Mouse (Mus musculus) megakaryocyte, embryonic 14.5 days (primary cell): ENCODE measurements around the gene Piwil1. TPM values are rescaled to one million over a fixed set of nuclear protein-coding genes. Genes with fewer than 3 reads are reported as not detected.
"Not testable (repeated sequence)": the region's sequence is repeated elsewhere in the genome, so short reads cannot be mapped to it uniquely, and the experiment has no call there.

ENCODE experiments used
- H3K27me3 ChIP-seq: replicated peaks from 2 replicates; pipeline ENCODE3; 2012; ENCODE audit warnings: inconsistent platforms
- H3K36me3 ChIP-seq: replicated peaks from 2 replicates; pipeline ENCODE3; 2012; ENCODE audit warnings: low read length, inconsistent platforms, mixed read lengths
- H3K4me1 ChIP-seq: 2 replicates; pipeline ENCODE4 v1.6.1; 2012; ENCODE audit warnings: inconsistent platforms
- H3K4me3 ChIP-seq: replicated peaks from 2 replicates; pipeline ENCODE3; 2012; ENCODE audit warnings: moderate library complexity, mild to moderate bottlenecking, inconsistent platforms
- H3K9me3 ChIP-seq: 2 replicates; pipeline ENCODE4 v1.6.1; 2012; ENCODE audit warnings: inconsistent platforms
- FLI1 ChIP-seq: IDR thresholded peaks from 2 replicates; pipeline ENCODE4 v1.6.1; 2012; ENCODE audit warnings: low read length, inconsistent platforms, mixed read lengths
- GATA1 ChIP-seq: IDR thresholded peaks from 3 replicates; pipeline ENCODE4 v1.6.1; 2012; ENCODE audit warnings: mixed read lengths, low read length, inconsistent platforms, borderline replicate concordance
- polyA plus RNA-seq: library from polyadenylated mRNA; stranded (reverse); fragments of >175 nt; gene quantifications from 2 replicates; pipeline ENCODE4 v1.2.3, GENCODE M21; 2012; ENCODE audit warnings: low replicate concordance; ENCODE audit not compliant: insufficient read depth

Gene Piwil1
- polyA plus RNA-seq, 1 experiment: not detected

GRCm38 (mm10) chr5:128707271-128707670 lies 4.9 kb downstream of the Piwil1 start:
- no peaks in the 10 kb centered on the region for H3K36me3 ChIP-seq
- H3K9me3 ChIP-seq: peaks cover 80% of the 10 kb centered on the region
- no peak overlapping the region for H3K4me3 ChIP-seq
- TF ChIP-seq GATA1 (no peak), FLI1 (no peak)
- no peaks in the 10 kb centered on the region for H3K27me3 ChIP-seq
- H3K4me1 ChIP-seq: no peaks in the 10 kb centered on the region

GRCm38 (mm10) chr5:128708929-128709328 lies 6.6 kb downstream of the Piwil1 start:
- Histone ChIP-seq H3K36me3 (no peaks in the 10 kb centered on the region), H3K4me1 (no peaks in the 10 kb centered on the region), H3K27me3 (no peaks in the 10 kb centered on the region), H3K4me3 (no peak overlapping the region), H3K9me3 (peaks cover 85% of the 10 kb centered on the region)
- TF ChIP-seq GATA1 (no peak), FLI1 (no peak)

GRCm38 (mm10) chr5:128710596-128710995 lies 8.3 kb downstream of the Piwil1 start:
- Histone ChIP-seq H3K36me3 (no peaks in the 10 kb centered on the region), H3K27me3 (no peaks in the 10 kb centered on the region), H3K9me3 (peaks cover 90% of the 10 kb centered on the region), H3K4me3 (peak overlapping the region; percentile 8), H3K4me1 (no peaks in the 10 kb centered on the region)
- no peak for TF ChIP-seq FLI1
- no peak for TF ChIP-seq GATA1

GRCm38 (mm10) chr5:128711847-128712246 lies 9.5 kb downstream of the Piwil1 start:
- H3K4me1 ChIP-seq: no peaks in the 10 kb centered on the region
- H3K4me3 ChIP-seq: no peak overlapping the region
- H3K9me3 ChIP-seq: peaks cover 89% of the 10 kb centered on the region
- no peaks in the 10 kb centered on the region for H3K36me3 ChIP-seq
- H3K27me3 ChIP-seq: no peaks in the 10 kb centered on the region
- no peak for TF ChIP-seq GATA1
- no peak for TF ChIP-seq FLI1

GRCm38 (mm10) chr5:128715171-128715570 lies 12.8 kb downstream of the Piwil1 start:
- Histone ChIP-seq H3K9me3 (peaks cover 90% of the 10 kb centered on the region), H3K27me3 (no peaks in the 10 kb centered on the region), H3K4me3 (no peak overlapping the region), H3K36me3 (no peaks in the 10 kb centered on the region), H3K4me1 (no peaks in the 10 kb centered on the region)
- TF ChIP-seq FLI1 (no peak), GATA1 (no peak)

GRCm38 (mm10) chr5:128720461-128720860 lies 18.1 kb downstream of the Piwil1 start:
- H3K36me3 ChIP-seq, H3K4me1 ChIP-seq, H3K4me3 ChIP-seq, H3K27me3 ChIP-seq: not testable (repeated sequence)
- H3K9me3 ChIP-seq: peaks cover 52% of the 10 kb centered on the region

GRCm38 (mm10) chr5:128729341-128729740 lies 27.0 kb downstream of the Piwil1 start:
- H3K4me1 ChIP-seq: no peaks in the 10 kb centered on the region
- H3K36me3 ChIP-seq: no peaks in the 10 kb centered on the region
- H3K27me3 ChIP-seq: no peaks in the 10 kb centered on the region
- peak overlapping the region; percentile 42 for H3K4me3 ChIP-seq
- peaks cover 21% of the 10 kb centered on the region for H3K9me3 ChIP-seq
- TF ChIP-seq FLI1: no peak
- no peak for TF ChIP-seq GATA1

- Histone ChIP-seq H3K9me3 (peaks cover 21% of the 10 kb centered on the region), H3K4me1 (no peaks in the 10 kb centered on the region)
- TF ChIP-seq GATA1 (no peak), FLI1 (no peak)
These were observed 28.3 kb downstream of the Piwil1 start for GRCm38 (mm10) chr5:128730634-128731033.

GRCm38 (mm10) chr5:128732416-128733014 lies 30.2 kb downstream of the Piwil1 start:
- Histone ChIP-seq H3K36me3 (no peaks in the 10 kb centered on the region), H3K9me3 (peaks cover 32% of the 10 kb centered on the region), H3K4me3 (no peak overlapping the region), H3K4me1 (no peaks in the 10 kb centered on the region), H3K27me3 (no peaks in the 10 kb centered on the region)
- no peak for TF ChIP-seq FLI1
- TF ChIP-seq GATA1: no peak

More at GRCm38 (mm10) chr5:128730634-128731033, 28.3 kb downstream of the Piwil1 start:
- Histone ChIP-seq H3K36me3 (no peaks in the 10 kb centered on the region), H3K27me3 (no peaks in the 10 kb centered on the region), H3K4me3 (peak overlapping the region; percentile 28)

- H3K27me3 ChIP-seq: no peaks in the 10 kb centered on the region
- TF ChIP-seq GATA1: no peak
- no peak for TF ChIP-seq FLI1
- no peak overlapping the region for H3K4me3 ChIP-seq
- H3K9me3 ChIP-seq: peaks cover 42% of the 10 kb centered on the region
- no peaks in the 10 kb centered on the region for H3K36me3 ChIP-seq
- no peaks in the 10 kb centered on the region for H3K4me1 ChIP-seq
These were observed 31.6 kb downstream of the Piwil1 start for GRCm38 (mm10) chr5:128733955-128734354.

GRCm38 (mm10) chr5:128735921-128736320 lies 33.6 kb downstream of the Piwil1 start:
- peaks cover 43% of the 10 kb centered on the region for H3K9me3 ChIP-seq
- no peak for TF ChIP-seq FLI1
- no peak for TF ChIP-seq GATA1
- no peaks in the 10 kb centered on the region for H3K27me3 ChIP-seq
- no peaks in the 10 kb centered on the region for H3K36me3 ChIP-seq
- no peak overlapping the region for H3K4me3 ChIP-seq
- H3K4me1 ChIP-seq: no peaks in the 10 kb centered on the region
